Mouse (Mus musculus) MEL (cell line): ENCODE measurements at regions not wholly inside any gene's neighbourhood (a gene's known extent, or its start where the extent isn't known, plus 50 kb on each side); places are given as distances from the start of the nearest gene placed in this dataset.

Experiments
- CHD2 ChIP-seq: IDR thresholded peaks from 2 replicates; pipeline ENCODE4 v1.6.1; 2011; ENCODE audit warnings: low read length, improper control_type of control experiment
- CTCF ChIP-seq, 3 experiments: IDR thresholded peaks in 2 of 3; conservative IDR thresholded peaks in 1 of 3; 2 replicates each; pipeline ENCODE4 v1.5.1; 2011 to 2012; ENCODE audit warnings: low read length in 3 of 3, low read depth in 2 of 3, mild to moderate bottlenecking in 2 of 3, improper control_type of control experiment in 1 of 3, inconsistent platforms in 1 of 3, mixed read lengths in 1 of 3, moderate library complexity in 1 of 3; ENCODE audit not compliant: control insufficient read depth in 1 of 3, insufficient read depth in 1 of 3, poor library complexity in 1 of 3, severe bottlenecking in 1 of 3
- MAFK ChIP-seq: IDR thresholded peaks from 2 replicates; pipeline ENCODE4 v1.6.1; 2011; ENCODE audit warnings: low read depth, mild to moderate bottlenecking, low read length, improper control_type of control experiment, borderline replicate concordance
- POLR2A ChIP-seq, 2 experiments: IDR thresholded peaks; 2 replicates each; pipeline ENCODE4 v1.6.1; 2011 to 2012; ENCODE audit warnings: low read length in 2 of 2, mild to moderate bottlenecking in 2 of 2, control low read depth in 1 of 2, improper control_type of control experiment in 1 of 2, low read depth in 1 of 2, moderate library complexity in 1 of 2; ENCODE audit not compliant: control insufficient read depth in 1 of 2, insufficient read depth in 1 of 2, poor library complexity in 1 of 2
- SMC3 ChIP-seq: IDR thresholded peaks from 2 replicates; pipeline ENCODE4 v1.6.1; 2011; ENCODE audit warnings: low read depth, low read length, improper control_type of control experiment
- ZMIZ1 ChIP-seq: IDR thresholded peaks from 2 replicates; pipeline ENCODE4 v1.6.1; 2012; ENCODE audit warnings: low read depth, mild to moderate bottlenecking, inconsistent platforms, low read length, improper control_type of control experiment, moderate library complexity

GRCm38 (mm10) chr13:83099908-83100307 is 403.9 kb upstream of the Mef2c start:
- TF ChIP-seq CTCF (IDR thresholded peaks at IDR 0.05 in 2 of 3, conservative IDR thresholded peaks at IDR 0.05 in 1 of 3; ENCODE audit: control insufficient read depth in 1 of 3, insufficient read depth in 1 of 3, low read depth in 2 of 3, low read length in 3 of 3, poor library complexity in 1 of 3, severe bottlenecking in 1 of 3): no peak
- TF ChIP-seq ZMIZ1: no peak
- no peak for TF ChIP-seq CHD2
- no peak for TF ChIP-seq MAFK
- no peak for TF ChIP-seq POLR2A (IDR thresholded peaks at IDR 0.05; ENCODE audit: control insufficient read depth in 1 of 2, insufficient read depth in 1 of 2, low read depth in 1 of 2, low read length in 2 of 2, poor library complexity in 1 of 2)
- no peak for TF ChIP-seq SMC3
